Comparison of ENCODE assay signal across 9 mouse cellular contexts in the genomic region with DNA sequence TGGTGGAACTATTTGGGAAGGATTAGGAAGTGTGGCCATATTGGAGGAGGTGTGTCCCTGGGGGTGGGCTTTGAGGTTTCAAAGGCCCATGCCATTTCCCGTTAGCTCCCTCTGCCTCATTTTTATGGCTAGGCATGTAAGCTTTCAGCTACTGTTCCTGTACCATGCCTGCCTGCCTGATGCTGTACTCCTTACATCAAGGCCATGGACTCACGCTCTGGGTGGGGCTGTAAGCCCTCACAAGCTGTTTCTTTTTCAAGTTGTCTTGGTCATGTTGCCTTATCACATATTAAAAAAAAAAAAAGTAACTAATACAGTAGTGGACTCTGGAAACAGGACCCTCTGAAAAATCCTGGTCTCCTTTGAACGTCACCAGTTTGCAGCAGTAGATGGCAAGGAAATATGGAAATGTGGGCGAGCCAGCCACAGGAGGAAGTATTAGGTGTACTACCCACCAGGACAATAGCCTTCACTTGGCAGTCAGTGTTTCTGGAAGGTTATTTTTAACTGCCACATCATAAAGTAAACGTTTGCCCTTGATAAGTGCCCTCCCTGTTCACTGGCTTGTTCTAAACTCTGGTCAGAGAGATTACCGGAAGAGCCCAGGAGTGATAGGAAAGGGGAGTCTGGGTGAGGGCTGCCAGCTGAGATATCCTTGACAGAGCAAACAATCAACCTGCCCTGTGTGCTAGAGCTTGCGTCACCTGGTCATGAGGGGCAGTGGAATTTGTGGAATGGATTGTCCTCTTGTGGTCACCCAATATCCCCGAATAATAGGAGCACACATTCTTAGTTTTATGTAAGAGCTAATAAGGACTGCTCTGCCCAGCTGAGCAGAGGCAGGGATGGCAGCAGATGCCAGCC.
DNase-seq lines count a peak whose midpoint lies in the region; ATAC-seq and TF ChIP-seq lines count a peak whose summit lies in the region.
"Had no signal": no experiment of that assay in that cellular context is flagged by ENCODE, and none has a peak within 500 bp of the region (broad histone marks: within the 10 kb centered on the region; RNA-seq: fewer than 3 reads in every experiment).

No protein-coding gene starts in this region.

- no peaks in the 10 kb centered on the region for H3K27me3 ChIP-seq in heart, embryonic 11.5 days (ENCODE audit: control insufficient read depth, insufficient read depth, low read length)
- no peaks in the 10 kb centered on the region for H3K27me3 ChIP-seq in intestine, embryonic 14.5 days (replicated peaks; ENCODE audit: control insufficient read depth, insufficient read depth, low read length)
- H3K27me3 ChIP-seq in stomach, embryonic 16.5 days (ENCODE audit: control insufficient read depth, insufficient read depth, low read length) = no peaks in the 10 kb centered on the region

- WGBS in heart, embryonic 11.5 days (ENCODE audit: insufficient replicate concordance) = 32% methylated on average over 8 of the region's 8 CpGs
- WGBS in intestine, embryonic 14.5 days = 59% methylated on average over 8 of the region's 8 CpGs
- WGBS in lung, adult 2 months = 36% methylated on average over 8 of the region's 8 CpGs
- WGBS in stomach, embryonic 16.5 days = 53% methylated on average over 8 of the region's 8 CpGs

- H3K9me3 ChIP-seq in heart, embryonic 11.5 days (replicated peaks; ENCODE audit: control insufficient read depth, low read length) = no peaks in the 10 kb centered on the region
- no peaks in the 10 kb centered on the region for H3K9me3 ChIP-seq in intestine, embryonic 14.5 days (ENCODE audit: control insufficient read depth, low read length)
- H3K9me3 ChIP-seq in stomach, embryonic 16.5 days (replicated peaks; ENCODE audit: control insufficient read depth, low read length) = no peaks in the 10 kb centered on the region

- ATAC-seq in heart, embryonic 11.5 days (replicated peaks; ENCODE audit: insufficient number of reproducible peaks, low FRiP score, low TSS enrichment) = peak; percentile 84
- peak; percentile 88 for ATAC-seq in intestine, embryonic 14.5 days (replicated peaks; ENCODE audit: low FRiP score, low TSS enrichment, low read depth)
- ATAC-seq in stomach, embryonic 16.5 days (ENCODE audit: insufficient read depth, low FRiP score) = peak; percentile 95
- ATAC-seq: activated CD4-positive, CD25-positive, alpha-beta regulatory T cell, adult 4 months had no signal

- TF ChIP-seq CTCF in lung, adult 2 months (IDR thresholded peaks at IDR 0.05; ENCODE audit: insufficient read depth, low read length) = no peak

- peaks cover 12% of the 10 kb centered on the region for H3K4me1 ChIP-seq in heart, embryonic 11.5 days (ENCODE audit: control insufficient read depth, insufficient read depth, low read length)
- H3K4me1 ChIP-seq in intestine, embryonic 14.5 days (replicated peaks; ENCODE audit: control insufficient read depth, insufficient read depth, low read length) = no peaks in the 10 kb centered on the region
- peaks cover 5% of the 10 kb centered on the region; the same call in 1 of the 2 replicates for H3K4me1 ChIP-seq in lung, adult 2 months (ENCODE audit: control insufficient read depth, insufficient read depth, low read length)
- peaks cover 5% of the 10 kb centered on the region; the same call in 1 of the 2 replicates for H3K4me1 ChIP-seq in stomach, embryonic 16.5 days (ENCODE audit: control insufficient read depth, insufficient read depth, low read length)

- no peak for TF ChIP-seq POLR2A in lung, adult 2 months (IDR thresholded peaks at IDR 0.05; ENCODE audit: borderline replicate concordance, extremely low read depth, low read depth, low read length)

- H3K9ac ChIP-seq in heart, embryonic 11.5 days (ENCODE audit: low read depth, low read length) = 0 out of 2 replicates have a peak overlapping the region, but pooled peaks have one; percentile 28
- no peak overlapping the region for H3K9ac ChIP-seq in intestine, embryonic 14.5 days (ENCODE audit: low read length)
- H3K9ac ChIP-seq in stomach, embryonic 16.5 days (ENCODE audit: low read length) = no peak overlapping the region

- H3K4me2 ChIP-seq in heart, embryonic 11.5 days = peak overlapping the region; percentile 4; the same call in 1 of the 2 replicates
- no peak overlapping the region for H3K4me2 ChIP-seq in intestine, embryonic 14.5 days (ENCODE audit: low read length)
- no peak overlapping the region for H3K4me2 ChIP-seq in stomach, embryonic 16.5 days (ENCODE audit: low read depth, low read length)

- H3K4me3 ChIP-seq in heart, embryonic 11.5 days (ENCODE audit: low read depth, low read length) = no peak overlapping the region
- H3K4me3 ChIP-seq in intestine, embryonic 14.5 days (ENCODE audit: low read depth, low read length) = no peak overlapping the region
- H3K4me3 ChIP-seq in lung, adult 2 months (replicated peaks; ENCODE audit: extremely low read depth, low read depth, low read length) = no peak overlapping the region
- no peak overlapping the region for H3K4me3 ChIP-seq in stomach, embryonic 16.5 days (replicated peaks; ENCODE audit: low read length)

- DNase-seq in intestine, embryonic 14.5 days (ENCODE audit: low spot score) = no peak
- peak; percentile 61 for DNase-seq in lung, adult 2 months
- no peak for DNase-seq in ovary, postnatal 14 days (ENCODE audit: low spot score)
- DNase-seq in right cerebral cortex, adult 2 months (ENCODE audit: low spot score in 2 of 2) = no peak
- DNase-seq in frontal cortex, postnatal 14 days (ENCODE audit: low spot score in 2 of 2) = no peak

- peak overlapping the region; percentile 85 for H3K27ac ChIP-seq in heart, embryonic 11.5 days (ENCODE audit: low read depth, low read length)
- peak overlapping the region; percentile 33 for H3K27ac ChIP-seq in intestine, embryonic 14.5 days (ENCODE audit: low read depth)
- peak overlapping the region; percentile 83 for H3K27ac ChIP-seq in stomach, embryonic 16.5 days (ENCODE audit: low read length)
- H3K27ac ChIP-seq: kidney, postnatal 0 days had no signal

- H3K36me3 ChIP-seq in heart, embryonic 11.5 days (ENCODE audit: control insufficient read depth, insufficient read depth, low read length) = no peaks in the 10 kb centered on the region
- no peaks in the 10 kb centered on the region for H3K36me3 ChIP-seq in intestine, embryonic 14.5 days (ENCODE audit: control insufficient read depth, insufficient read depth, low read length)
- H3K36me3 ChIP-seq in stomach, embryonic 16.5 days (ENCODE audit: control insufficient read depth, insufficient read depth, low read length) = no peaks in the 10 kb centered on the region

Comparison
In these comparisons a context has a peak if more than half of its experiments do, and no peak if none do; other contexts are left out.
1. H3K27ac ChIP-seq: peak in every context shown above with its lines; median percentile 85 in heart, embryonic 11.5 days; 83 in stomach, embryonic 16.5 days; 33 in intestine, embryonic 14.5 days.